Mouse (Mus musculus): ENCODE results near the gene Map4k3. TPM values are rescaled to one million over a fixed set of nuclear protein-coding genes. Genes with fewer than 3 reads are reported as not detected.
A peak's percentile ranks its signal among the peaks of the same experiment; 100 is the strongest.

Map4k3 gene
- total and polyA plus RNA-seq, 3 experiments = 3.2 to 4.1 TPM; not detected in 1

DNA sequence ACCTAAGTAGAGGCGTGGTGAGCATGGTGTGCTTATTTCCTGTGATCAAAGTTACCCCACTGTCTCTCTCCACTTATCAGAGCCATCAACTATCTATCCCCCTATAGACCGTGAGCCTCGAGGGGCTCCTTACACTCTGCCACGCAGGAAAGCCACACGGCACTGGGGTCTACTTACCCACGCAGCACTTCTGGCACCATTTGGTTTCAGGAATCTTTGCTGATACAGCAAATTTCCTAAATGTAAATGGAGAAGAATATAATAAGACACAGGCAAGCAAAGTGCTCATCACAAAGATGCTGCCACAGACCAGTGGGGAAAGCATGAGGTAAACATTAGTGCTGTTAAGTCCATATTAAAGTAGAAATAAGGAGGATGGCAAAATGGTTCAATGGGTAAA lies 124.5 kb downstream of the Map4k3 start:
- Histone ChIP-seq H3K9me3 (replicated peaks; ENCODE audit: insufficient read depth, low read length) (no peaks in the 10 kb centered on the region), H3K36me3 (ENCODE audit: control insufficient read depth in 1 of 2, insufficient read depth in 2 of 2, low read length in 2 of 2) (no peaks in the 10 kb centered on the region), H3K27ac (ENCODE audit: control insufficient read depth, low read depth, low read length) (no peak overlapping the region), H3K79me2 (ENCODE audit: control insufficient read depth, insufficient read depth, low read length, poor library complexity) (no peaks in the 10 kb centered on the region), H3K4me1 (ENCODE audit: control insufficient read depth in 1 of 2, insufficient read depth in 2 of 2, low read length in 2 of 2) (no peaks in the 10 kb centered on the region), H3K4me3 (ENCODE audit: control insufficient read depth in 1 of 2, insufficient read depth in 1 of 2, low read depth in 2 of 2, low read length in 2 of 2) (no peak overlapping the region), H3K9ac (ENCODE audit: control insufficient read depth, low read depth, low read length, poor library complexity, severe bottlenecking) (no peak overlapping the region), H3K27me3 (ENCODE audit: control insufficient read depth in 1 of 2, insufficient read depth in 2 of 2, low read length in 2 of 2) (no peaks in the 10 kb centered on the region)
- TF ChIP-seq CTCF (IDR thresholded peaks at IDR 0.05 in 2 of 3, conservative IDR thresholded peaks at IDR 0.05 in 1 of 3; ENCODE audit: control insufficient read depth in 1 of 3, insufficient read depth in 1 of 3, low read depth in 2 of 3, low read length in 3 of 3, poor library complexity in 1 of 3, severe bottlenecking in 1 of 3) = no peak
- TF ChIP-seq MAFK (IDR thresholded peaks at IDR 0.05; ENCODE audit: borderline replicate concordance, low read depth, low read length) = peak; percentile 19; the same call in 1 of the 2 replicates
- no peak for DNase-seq (ENCODE audit: low read depth, low spot score)

DNA sequence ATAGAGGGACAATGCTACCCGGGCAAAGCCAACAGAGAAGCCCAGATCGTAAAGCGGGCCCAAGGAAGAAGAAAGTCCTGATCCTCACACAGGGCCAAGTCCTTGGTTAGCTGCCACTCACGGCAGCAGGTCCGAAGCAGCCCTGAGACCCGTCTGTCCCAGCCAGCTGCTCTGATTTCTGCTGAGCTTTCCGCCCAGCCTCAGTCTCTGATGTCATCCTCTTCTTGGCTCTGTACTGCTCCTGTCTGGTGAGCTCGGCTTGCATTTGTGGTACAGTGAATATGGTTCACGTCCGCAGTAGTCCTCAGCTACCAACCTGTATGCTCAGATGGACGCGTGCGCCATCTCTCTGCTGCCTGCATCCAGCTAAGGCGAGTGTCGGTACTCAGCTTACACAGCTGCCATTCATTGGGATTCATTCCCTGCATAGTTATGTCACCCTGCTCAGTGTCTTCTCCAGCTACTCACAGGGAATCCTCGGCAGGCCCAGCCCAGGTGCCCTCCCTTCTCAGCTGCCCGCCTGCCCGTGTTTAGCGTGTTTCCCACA lies 125.1 kb downstream of the Map4k3 start:
- DNase-seq (ENCODE audit: low read depth, low spot score) = no peak
- Histone ChIP-seq H3K27ac (ENCODE audit: control insufficient read depth, low read depth, low read length) (no peak overlapping the region), H3K4me3 (ENCODE audit: control insufficient read depth in 1 of 2, insufficient read depth in 1 of 2, low read depth in 2 of 2, low read length in 2 of 2) (no peak overlapping the region), H3K79me2 (ENCODE audit: control insufficient read depth, insufficient read depth, low read length, poor library complexity) (no peaks in the 10 kb centered on the region), H3K36me3 (ENCODE audit: control insufficient read depth in 1 of 2, insufficient read depth in 2 of 2, low read length in 2 of 2) (no peaks in the 10 kb centered on the region), H3K4me1 (ENCODE audit: control insufficient read depth in 1 of 2, insufficient read depth in 2 of 2, low read length in 2 of 2) (no peaks in the 10 kb centered on the region), H3K9me3 (replicated peaks; ENCODE audit: insufficient read depth, low read length) (no peaks in the 10 kb centered on the region), H3K27me3 (ENCODE audit: control insufficient read depth in 1 of 2, insufficient read depth in 2 of 2, low read length in 2 of 2) (no peaks in the 10 kb centered on the region), H3K9ac (ENCODE audit: control insufficient read depth, low read depth, low read length, poor library complexity, severe bottlenecking) (no peak overlapping the region)
- TF ChIP-seq CHD1 (IDR thresholded peaks at IDR 0.05; ENCODE audit: low read depth, low read length) = no peak
- TF ChIP-seq SIN3A (IDR thresholded peaks at IDR 0.05; ENCODE audit: low read length) = no peak
- TF ChIP-seq BHLHE40 (IDR thresholded peaks at IDR 0.05; ENCODE audit: borderline replicate concordance, low read depth, low read length) = no peak
- TF ChIP-seq ZC3H11A (IDR thresholded peaks at IDR 0.05; ENCODE audit: low read depth, low read length) = no peak
- TF ChIP-seq RCOR1 (IDR thresholded peaks at IDR 0.05; ENCODE audit: low read depth, low read length) = no peak
- no peak for TF ChIP-seq ZMIZ1 (IDR thresholded peaks at IDR 0.05; ENCODE audit: low read depth, low read length)
- TF ChIP-seq POLR2A (IDR thresholded peaks at IDR 0.05; ENCODE audit: control insufficient read depth in 1 of 2, insufficient read depth in 1 of 2, low read depth in 1 of 2, low read length in 2 of 2, poor library complexity in 1 of 2) = no peak
- no peak for TF ChIP-seq ZNF384 (IDR thresholded peaks at IDR 0.05; ENCODE audit: low read depth, low read length)
- no peak for TF ChIP-seq USF2 (IDR thresholded peaks at IDR 0.05; ENCODE audit: borderline replicate concordance in 1 of 2, insufficient read depth in 1 of 2, low read depth in 1 of 2, low read length in 2 of 2)

DNA sequence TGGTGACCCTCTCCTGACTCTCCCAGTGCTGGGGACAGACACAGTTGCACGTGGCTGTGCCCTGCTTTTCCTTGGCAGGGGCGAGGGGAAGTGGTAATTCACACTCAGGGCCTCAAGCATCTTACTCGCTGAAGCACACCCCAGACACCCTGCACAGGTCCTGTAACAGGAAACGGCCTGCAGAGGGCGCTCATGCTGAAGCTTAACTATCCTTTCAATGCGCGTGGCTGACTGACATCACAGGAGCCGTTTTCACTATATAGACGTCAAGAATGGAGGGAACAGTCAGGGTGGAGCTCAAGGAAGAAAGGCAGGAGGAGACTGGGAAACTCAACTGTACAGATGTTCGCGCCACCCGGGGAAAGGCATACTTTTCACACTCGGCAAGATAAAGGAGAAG lies 126.9 kb downstream of the Map4k3 start:
- H3K4me3 ChIP-seq (ENCODE audit: control insufficient read depth in 1 of 2, insufficient read depth in 1 of 2, low read depth in 2 of 2, low read length in 2 of 2) = no peak overlapping the region
- H3K27ac ChIP-seq (ENCODE audit: control insufficient read depth, low read depth, low read length) = no peak overlapping the region
- no peaks in the 10 kb centered on the region for H3K79me2 ChIP-seq (ENCODE audit: control insufficient read depth, insufficient read depth, low read length, poor library complexity)
- no peak overlapping the region for H3K9ac ChIP-seq (ENCODE audit: control insufficient read depth, low read depth, low read length, poor library complexity, severe bottlenecking)
- no peaks in the 10 kb centered on the region for H3K4me1 ChIP-seq (ENCODE audit: control insufficient read depth in 1 of 2, insufficient read depth in 2 of 2, low read length in 2 of 2)
- H3K36me3 ChIP-seq (ENCODE audit: control insufficient read depth in 1 of 2, insufficient read depth in 2 of 2, low read length in 2 of 2) = no peaks in the 10 kb centered on the region
- H3K9me3 ChIP-seq (replicated peaks; ENCODE audit: insufficient read depth, low read length) = no peaks in the 10 kb centered on the region
- H3K27me3 ChIP-seq (ENCODE audit: control insufficient read depth in 1 of 2, insufficient read depth in 2 of 2, low read length in 2 of 2) = no peaks in the 10 kb centered on the region
- peak; percentile 55 for DNase-seq (ENCODE audit: low read depth, low spot score)
- TF ChIP-seq SMC3 (IDR thresholded peaks at IDR 0.05; ENCODE audit: low read depth, low read length) (peak; percentile 46), E2F4 (IDR thresholded peaks at IDR 0.05; ENCODE audit: borderline replicate concordance, low read depth, low read length) (no peak), ZC3H11A (IDR thresholded peaks at IDR 0.05; ENCODE audit: low read depth, low read length) (no peak), CHD2 (IDR thresholded peaks at IDR 0.05; ENCODE audit: low read length) (no peak), CTCF (IDR thresholded peaks at IDR 0.05 in 2 of 3, conservative IDR thresholded peaks at IDR 0.05 in 1 of 3; ENCODE audit: control insufficient read depth in 1 of 3, insufficient read depth in 1 of 3, low read depth in 2 of 3, low read length in 3 of 3, poor library complexity in 1 of 3, severe bottlenecking in 1 of 3) (peak; percentile 53 to 72 (median 61)), HCFC1 (IDR thresholded peaks at IDR 0.05; ENCODE audit: low read depth, low read length) (no peak), JUND (IDR thresholded peaks at IDR 0.05; ENCODE audit: low read depth, low read length) (no peak), MAFK (IDR thresholded peaks at IDR 0.05; ENCODE audit: borderline replicate concordance, low read depth, low read length) (no peak), GABPA (IDR thresholded peaks at IDR 0.05; ENCODE audit: low read depth, low read length) (no peak), RAD21 (IDR thresholded peaks at IDR 0.05; ENCODE audit: low read depth, low read length) (peak; percentile 48)
